Mouse (Mus musculus) heart, postnatal 0 days (tissue): ENCODE measurements around the gene Cacna2d2. TPM values are rescaled to one million over a fixed set of nuclear protein-coding genes. Genes with fewer than 3 reads are reported as not detected.

Experiments
- ATAC-seq: fragments of 200-750 bp; cut with Nextera tagmentation; 2 replicates; pipeline ENCODE4 v1.8.0; 2017; ENCODE audit warnings: low read depth, moderate number of reproducible peaks, moderate library complexity; ENCODE audit not compliant: insufficient read depth
- DNase-seq: peaks from one replicate; pipeline ENCODE4 v3.0.0-alpha.2; 2016; ENCODE audit warnings: low spot score
- H3K27ac ChIP-seq: fragments of 300-500 bp; sonication (generic); 2 replicates; pipeline ENCODE4 v1.5.1; 2014; ENCODE audit warnings: low read depth, mild to moderate bottlenecking
- H3K27me3 ChIP-seq: fragments of 300-500 bp; sonication (generic); 2 replicates; pipeline ENCODE4 v1.6.1; 2014; ENCODE audit warnings: low read length, mixed read lengths; ENCODE audit not compliant: control insufficient read depth, insufficient read depth
- H3K36me3 ChIP-seq: fragments of 300-500 bp; sonication (generic); replicated peaks from 2 replicates; pipeline ENCODE4 v1.6.1; 2014; ENCODE audit warnings: low read length, mixed read lengths; ENCODE audit not compliant: control insufficient read depth, insufficient read depth
- H3K4me1 ChIP-seq: fragments of 300-500 bp; sonication (generic); 2 replicates; pipeline ENCODE4 v1.6.1; 2014; ENCODE audit warnings: antibody characterized with exemption; ENCODE audit not compliant: control insufficient read depth, insufficient read depth
- H3K4me2 ChIP-seq: fragments of 300-500 bp; sonication (generic); 2 replicates; pipeline ENCODE4 v1.6.1; 2014; ENCODE audit warnings: low read depth, mild to moderate bottlenecking, low read length, moderate library complexity
- H3K4me3 ChIP-seq: fragments of 300-500 bp; sonication (generic); 2 replicates; pipeline ENCODE4 v1.5.1; 2014; ENCODE audit warnings: low read depth, low read length
- H3K9ac ChIP-seq: fragments of 300-500 bp; sonication (generic); replicated peaks from 2 replicates; pipeline ENCODE4 v1.6.1; 2014; ENCODE audit warnings: low read depth, low read length, mixed read lengths
- H3K9me3 ChIP-seq: fragments of 300-500 bp; sonication (generic); replicated peaks from 2 replicates; pipeline ENCODE4 v1.6.1; 2016; ENCODE audit warnings: low read length; ENCODE audit not compliant: control insufficient read depth
- CTCF ChIP-seq: IDR thresholded peaks from 2 replicates; pipeline ENCODE4 v1.5.1; 2016; ENCODE audit warnings: antibody characterized with exemption, control low read depth, low read depth
- EP300 ChIP-seq: IDR thresholded peaks from 2 replicates; pipeline ENCODE4 v1.6.1; 2016; ENCODE audit warnings: antibody characterized with exemption, low read depth
- WGBS: fragments of 180-500 bp; shearing (Covaris S2); extraction: QIAGEN DNeasy Blood & Tissue Kit; methylation state at CpG from one replicate; pipeline ENCODE4 v1.1.7; 2014; 5-methylcytosine and 5-hydroxymethylcytosine counted together
- polyA plus RNA-seq: library from polyadenylated mRNA; unstranded; fragments of >200 nt; fragmentation: Nextera tagmentation; extraction: Ambion mirVana; gene quantifications from 2 replicates; pipeline ENCODE4 v1.2.1, GENCODE M21; 2015
- total RNA-seq: library from RNA; depleted of rRNA; stranded (reverse); fragments of >200 nt; gene quantifications from 2 replicates; pipeline ENCODE4 v1.2.3, GENCODE M21; 2014; ENCODE audit warnings: low replicate concordance

Cacna2d2 gene
- total and polyA plus RNA-seq, 2 experiments from 2014 or later = 1.1 to 34.8 TPM

GRCm38 (mm10) chr9:107542352-107542686, 142.9 kb downstream of the Cacna2d2 start:
- H3K4me1 ChIP-seq = peaks cover 26% of the 10 kb centered on the region
- H3K27me3 ChIP-seq = no peaks in the 10 kb centered on the region
- TF ChIP-seq CTCF (no peak), EP300 (no peak)
- ATAC-seq = no peak
- H3K27ac ChIP-seq = peak overlapping the region; percentile 26; the same call in 1 of the 2 replicates
- peak overlapping the region; percentile 91 for H3K4me2 ChIP-seq
- WGBS = under 1% methylated on average over 11 of the region's 11 CpGs
- H3K36me3 ChIP-seq = peaks cover 38% of the 10 kb centered on the region
- DNase-seq = no peak
- H3K4me3 ChIP-seq = peak overlapping the region; percentile 81
- peak overlapping the region; percentile 56 for H3K9ac ChIP-seq
- H3K9me3 ChIP-seq = no peaks in the 10 kb centered on the region

GRCm38 (mm10) chr9:107542721-107543120, 143.3 kb downstream of the Cacna2d2 start:
- peaks cover 28% of the 10 kb centered on the region for H3K4me1 ChIP-seq
- WGBS = 36% methylated on average over 8 of the region's 8 CpGs
- peak overlapping the region; percentile 56 for H3K9ac ChIP-seq
- no peak for DNase-seq
- H3K27me3 ChIP-seq = 0 out of 2 replicates have a peak, but pooled peaks cover 2% of the 10 kb centered on the region
- no peak overlapping the region for H3K27ac ChIP-seq
- no peak for TF ChIP-seq EP300
- TF ChIP-seq CTCF = no peak
- H3K4me2 ChIP-seq = peak overlapping the region; percentile 91
- no peaks in the 10 kb centered on the region for H3K9me3 ChIP-seq
- H3K4me3 ChIP-seq = peak overlapping the region; percentile 81
- no peak for ATAC-seq
- H3K36me3 ChIP-seq = peaks cover 34% of the 10 kb centered on the region

GRCm38 (mm10) chr9:107543299-107543698, 143.9 kb downstream of the Cacna2d2 start:
- DNase-seq (no peak), ATAC-seq (no peak)
- Histone ChIP-seq H3K27me3 (0 out of 2 replicates have a peak, but pooled peaks cover 4% of the 10 kb centered on the region), H3K4me3 (no peak overlapping the region), H3K4me1 (peaks cover 28% of the 10 kb centered on the region), H3K36me3 (peaks cover 29% of the 10 kb centered on the region), H3K4me2 (no peak overlapping the region), H3K9me3 (no peaks in the 10 kb centered on the region), H3K27ac (no peak overlapping the region), H3K9ac (no peak overlapping the region)
- WGBS = 84% methylated on average over 11 of the region's 11 CpGs
- no peak for TF ChIP-seq EP300
- no peak for TF ChIP-seq CTCF

- Histone ChIP-seq H3K9me3 (no peaks in the 10 kb centered on the region), H3K4me1 (peaks cover 28% of the 10 kb centered on the region), H3K36me3 (peaks cover 19% of the 10 kb centered on the region), H3K4me3 (no peak overlapping the region), H3K27me3 (0 out of 2 replicates have a peak, but pooled peaks cover 4% of the 10 kb centered on the region), H3K4me2 (no peak overlapping the region), H3K27ac (no peak overlapping the region), H3K9ac (no peak overlapping the region)
- ATAC-seq = no peak
- no peak for TF ChIP-seq EP300
- no peak for DNase-seq
- WGBS = 89% methylated on average over 17 of the region's 17 CpGs
Measured at GRCm38 (mm10) chr9:107544196-107544700, 144.8 kb downstream of the Cacna2d2 start.

DNA sequence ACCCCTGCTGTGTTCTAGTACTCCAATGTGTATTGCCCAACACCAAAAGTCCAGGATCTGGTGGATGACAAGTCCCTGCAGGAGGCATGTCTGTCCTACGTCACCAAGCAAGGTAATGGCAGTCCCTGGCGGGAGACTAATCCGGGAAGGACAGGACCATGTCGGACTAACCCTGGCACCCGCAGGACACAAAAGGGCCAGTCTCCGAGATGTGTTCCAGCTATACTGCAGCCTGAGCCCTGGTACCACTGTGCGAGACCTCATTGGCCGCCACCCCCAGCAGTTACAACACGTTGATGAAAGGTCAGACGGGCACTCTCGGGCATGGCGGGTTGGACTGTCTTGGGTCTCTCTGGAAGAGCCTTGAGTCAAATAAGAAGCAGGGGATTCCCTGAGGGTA, 145.3 kb downstream of the Cacna2d2 start:
- Histone ChIP-seq H3K4me1 (peaks cover 28% of the 10 kb centered on the region), H3K27me3 (0 out of 2 replicates have a peak, but pooled peaks cover 4% of the 10 kb centered on the region), H3K4me3 (no peak overlapping the region), H3K27ac (no peak overlapping the region), H3K36me3 (peaks cover 14% of the 10 kb centered on the region), H3K4me2 (no peak overlapping the region), H3K9me3 (no peaks in the 10 kb centered on the region), H3K9ac (no peak overlapping the region)
- TF ChIP-seq EP300 (no peak), CTCF (no peak)
- ATAC-seq (no peak), DNase-seq (no peak)
- WGBS = 85% methylated on average over 12 of the region's 12 CpGs

DNA sequence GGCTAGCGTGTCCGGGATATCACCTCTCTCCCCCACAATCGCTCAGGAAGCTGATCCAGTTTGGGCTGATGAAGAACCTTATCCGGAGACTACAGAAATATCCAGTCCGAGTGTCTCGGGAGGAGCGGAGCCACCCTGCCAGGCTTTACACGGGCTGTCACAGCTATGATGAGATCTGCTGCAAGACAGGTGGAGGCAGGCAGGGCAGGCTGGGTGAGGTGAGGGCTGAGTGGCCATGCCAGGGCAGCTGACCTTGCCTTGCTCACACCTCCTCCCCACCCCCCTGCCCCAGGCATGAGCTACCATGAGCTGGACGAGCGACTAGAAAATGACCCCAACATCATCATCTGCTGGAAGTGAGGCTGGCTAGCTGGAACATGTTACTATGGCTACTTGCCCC, 145.8 kb downstream of the Cacna2d2 start:
- Histone ChIP-seq H3K36me3 (peaks cover 11% of the 10 kb centered on the region; the same call in 1 of the 2 replicates), H3K27me3 (0 out of 2 replicates have a peak, but pooled peaks cover 6% of the 10 kb centered on the region), H3K4me2 (no peak overlapping the region), H3K27ac (no peak overlapping the region), H3K9ac (no peak overlapping the region), H3K4me3 (no peak overlapping the region), H3K4me1 (peaks cover 28% of the 10 kb centered on the region), H3K9me3 (no peaks in the 10 kb centered on the region)
- TF ChIP-seq EP300 (no peak), CTCF (no peak)
- 81% methylated on average over 10 of the region's 10 CpGs for WGBS
- no peak for DNase-seq
- no peak for ATAC-seq
